10 mouse cellular contexts compared by ENCODE assay signal in genomic region chr12:111726122-111726463, GRCm38 (mm10). TPM values are rescaled to one million over a fixed set of nuclear protein-coding genes. Genes with fewer than 3 reads are reported as not detected.
DNase-seq lines count a peak whose midpoint lies in the region; ATAC-seq lines count a peak whose summit lies in the region.
"Had no signal": no experiment of that assay in that cellular context is flagged by ENCODE, and none has a peak within 500 bp of the region (broad histone marks: within the 10 kb centered on the region; RNA-seq: fewer than 3 reads in every experiment).

No protein-coding gene starts in this region.

- no peaks in the 10 kb centered on the region for H3K9me3 ChIP-seq in kidney, embryonic 15.5 days (replicated peaks)
- no peaks in the 10 kb centered on the region for H3K9me3 ChIP-seq in forebrain, embryonic 14.5 days (replicated peaks; ENCODE audit: control insufficient read depth, low read length)
- no peaks in the 10 kb centered on the region for H3K9me3 ChIP-seq in stomach, embryonic 15.5 days

- H3K4me2 ChIP-seq in kidney, embryonic 15.5 days: no peak overlapping the region
- H3K4me2 ChIP-seq in forebrain, embryonic 14.5 days (ENCODE audit: low read length): no peak overlapping the region
- H3K4me2 ChIP-seq in stomach, embryonic 15.5 days: no peak overlapping the region

- intact Hi-C loops in heart, postnatal 10 days (cut with DNase I): no loop called here
- intact Hi-C loops in left cerebral cortex, postnatal 36 days (cut with DNase I): no loop called here

- WGBS in kidney, embryonic 15.5 days: 56% methylated on average over 4 of the region's 4 CpGs
- WGBS in forebrain, embryonic 14.5 days: 68% methylated on average over 4 of the region's 4 CpGs
- 55% methylated on average over 4 of the region's 4 CpGs for WGBS in stomach, embryonic 15.5 days

- H3K27me3 ChIP-seq in kidney, embryonic 15.5 days: no peaks in the 10 kb centered on the region
- H3K27me3 ChIP-seq in forebrain, embryonic 14.5 days (replicated peaks; ENCODE audit: control insufficient read depth, insufficient read depth, low read length): no peaks in the 10 kb centered on the region
- H3K27me3 ChIP-seq in stomach, embryonic 15.5 days (replicated peaks): no peaks in the 10 kb centered on the region
- H3K27me3 ChIP-seq: Patski had no signal

- H3K9ac ChIP-seq in kidney, embryonic 15.5 days: no peak overlapping the region
- H3K9ac ChIP-seq in forebrain, embryonic 14.5 days (ENCODE audit: low read length): no peak overlapping the region
- no peak overlapping the region for H3K9ac ChIP-seq in stomach, embryonic 15.5 days

- no peak overlapping the region for H3K4me3 ChIP-seq in kidney, embryonic 15.5 days (replicated peaks)
- H3K4me3 ChIP-seq in forebrain, embryonic 14.5 days (ENCODE audit: low read depth, low read length): no peak overlapping the region
- no peak overlapping the region for H3K4me3 ChIP-seq in stomach, embryonic 15.5 days (replicated peaks)
- H3K4me3 ChIP-seq: myocyte had no signal

- 0 out of 2 replicates have a peak, but pooled peaks cover 12% of the 10 kb centered on the region for H3K4me1 ChIP-seq in kidney, embryonic 15.5 days
- no peaks in the 10 kb centered on the region for H3K4me1 ChIP-seq in forebrain, embryonic 14.5 days (ENCODE audit: control insufficient read depth, insufficient read depth, low read length)
- H3K4me1 ChIP-seq in stomach, embryonic 15.5 days: no peaks in the 10 kb centered on the region

- no peak overlapping the region for H3K27ac ChIP-seq in kidney, embryonic 15.5 days
- peak overlapping the region; percentile 49; the same call in 1 of the 2 replicates for H3K27ac ChIP-seq in forebrain, embryonic 14.5 days (ENCODE audit: low read depth, low read length)
- H3K27ac ChIP-seq in stomach, embryonic 15.5 days: no peak overlapping the region

- ATAC-seq in kidney, embryonic 15.5 days (replicated peaks; ENCODE audit: low FRiP score): no peak
- no peak for ATAC-seq in forebrain, embryonic 14.5 days
- ATAC-seq in stomach, embryonic 15.5 days (ENCODE audit: insufficient read depth, low FRiP score, low read depth): peak; percentile 36; the same call in 1 of the 2 replicates
- ATAC-seq: Patski had no signal

- H3K36me3 ChIP-seq in kidney, embryonic 15.5 days: peaks cover 36% of the 10 kb centered on the region
- peaks cover 26% of the 10 kb centered on the region; the same call in 1 of the 2 replicates for H3K36me3 ChIP-seq in forebrain, embryonic 14.5 days (ENCODE audit: control insufficient read depth, insufficient read depth, low read length)
- H3K36me3 ChIP-seq in stomach, embryonic 15.5 days: peaks cover 3% of the 10 kb centered on the region; the same call in 1 of the 2 replicates

- DNase-seq in kidney, adult 11 months: peak; percentile 35
- DNase-seq in forebrain, embryonic 14.5 days (ENCODE audit: low spot score): no peak
- DNase-seq in heart, postnatal 10 days: peak; percentile 74 to 79
- peak; percentile 68 to 69 for DNase-seq in left cerebral cortex, postnatal 36 days (ENCODE audit: low spot score in 2 of 2)
- DNase-seq in adrenal gland, adult 8-10 months: no peak
- no peak for DNase-seq in testis, postnatal 10 days (ENCODE audit: low spot score)

RNA-seq across cellular contexts. Expression of gene Apopt1, which starts 13.0 kb away (rescaled TPM):
- polyA plus RNA-seq in kidney, embryonic 15.5 days (2015; fragmentation: Nextera tagmentation; extraction: Ambion mirVana): 53.5 and 57.4 TPM in 2 replicates
- 47.1 and 50.8 TPM in 2 replicates for polyA plus RNA-seq in forebrain, embryonic 14.5 days (2014; fragmentation: Nextera tagmentation; extraction: Ambion mirVana)
- 10 to 100 TPM; 39.6 to 41.5 TPM for total RNA-seq in heart, postnatal 10 days (2021)
- 10 to 100 TPM; 39.8 to 41.6 TPM for total RNA-seq in left cerebral cortex, postnatal 36 days (2021)
- 46.4 and 51.3 TPM in 2 replicates for polyA plus RNA-seq in stomach, embryonic 15.5 days (2015; fragmentation: Nextera tagmentation; extraction: Ambion mirVana)
- 10 to 100 TPM; 65.7 to 82.3 (median 74.3) TPM for total RNA-seq in adrenal gland, adult 8-10 months (2022)

RNA-seq across cellular contexts. Expression of gene Bag5, which starts 13.0 kb away (rescaled TPM):
- 51.4 and 53.6 TPM in 2 replicates for polyA plus RNA-seq in kidney, embryonic 15.5 days (2015; fragmentation: Nextera tagmentation; extraction: Ambion mirVana)
- 60.4 and 65.8 TPM in 2 replicates for polyA plus RNA-seq in forebrain, embryonic 14.5 days (2014; fragmentation: Nextera tagmentation; extraction: Ambion mirVana)
- total RNA-seq in heart, postnatal 10 days (2021): 10 to 100 TPM; 29.1 to 32.7 TPM
- 10 to 100 TPM; 57.0 to 57.8 TPM for total RNA-seq in left cerebral cortex, postnatal 36 days (2021)
- 49.5 and 50.9 TPM in 2 replicates for polyA plus RNA-seq in stomach, embryonic 15.5 days (2015; fragmentation: Nextera tagmentation; extraction: Ambion mirVana)
- 10 to 100 TPM; 39.2 to 41.7 (median 40.0) TPM for total RNA-seq in adrenal gland, adult 8-10 months (2022)

RNA-seq across cellular contexts. Expression of gene Klc1, which starts 32.6 kb away (rescaled TPM):
- polyA plus RNA-seq in kidney, embryonic 15.5 days (2015; fragmentation: Nextera tagmentation; extraction: Ambion mirVana): 81.8 and 98.5 TPM in 2 replicates
- 391 and 464 TPM in 2 replicates for polyA plus RNA-seq in forebrain, embryonic 14.5 days (2014; fragmentation: Nextera tagmentation; extraction: Ambion mirVana)
- total RNA-seq in heart, postnatal 10 days (2021): 100 to 1,000 TPM; 151 to 166 TPM
- total RNA-seq in left cerebral cortex, postnatal 36 days (2021): 100 to 1,000 TPM; 783 to 837 TPM
- 97.8 and 113 TPM in 2 replicates for polyA plus RNA-seq in stomach, embryonic 15.5 days (2015; fragmentation: Nextera tagmentation; extraction: Ambion mirVana)
- total RNA-seq in adrenal gland, adult 8-10 months (2022): 100 to 1,000 TPM in 2 of 4 experiments, 10 to 100 TPM in 2; 87.5 to 137 (median 109) TPM

RNA-seq across cellular contexts. Expression of gene Trmt61a, which starts 48.2 kb away (rescaled TPM):
- polyA plus RNA-seq in kidney, embryonic 15.5 days (2015; fragmentation: Nextera tagmentation; extraction: Ambion mirVana): 10.7 and 12.8 TPM in 2 replicates
- polyA plus RNA-seq in forebrain, embryonic 14.5 days (2014; fragmentation: Nextera tagmentation; extraction: Ambion mirVana): 5.8 and 7.8 TPM in 2 replicates
- total RNA-seq in heart, postnatal 10 days (2021): 1 to 10 TPM; 6.4 to 8.3 TPM
- total RNA-seq in left cerebral cortex, postnatal 36 days (2021): 10 to 100 TPM; 16.9 to 22.0 TPM
- polyA plus RNA-seq in stomach, embryonic 15.5 days (2015; fragmentation: Nextera tagmentation; extraction: Ambion mirVana): 14.6 TPM in 2 replicates
- total RNA-seq in adrenal gland, adult 8-10 months (2022): 10 to 100 TPM; 12.8 to 16.6 (median 16.0) TPM

RNA-seq across cellular contexts. Expression of gene Ckb, which starts 54.0 kb away (rescaled TPM):
- polyA plus RNA-seq in kidney, embryonic 15.5 days (2015; fragmentation: Nextera tagmentation; extraction: Ambion mirVana): 126 and 154 TPM in 2 replicates
- 1,532 and 1,552 TPM in 2 replicates for polyA plus RNA-seq in forebrain, embryonic 14.5 days (2014; fragmentation: Nextera tagmentation; extraction: Ambion mirVana)
- 100 to 1,000 TPM; 127 to 140 TPM for total RNA-seq in heart, postnatal 10 days (2021)
- 1,000 to 10,000 TPM; 1,681 to 2,044 TPM for total RNA-seq in left cerebral cortex, postnatal 36 days (2021)
- 607 and 634 TPM in 2 replicates for polyA plus RNA-seq in stomach, embryonic 15.5 days (2015; fragmentation: Nextera tagmentation; extraction: Ambion mirVana)
- 100 to 1,000 TPM in 1 of 4 experiments, 10 to 100 TPM in 3; 50.3 to 118 (median 79.5) TPM for total RNA-seq in adrenal gland, adult 8-10 months (2022)

Comparison
In these comparisons a context has a peak if more than half of its experiments do, and no peak if none do; other contexts are left out.
1. DNase-seq: peak in kidney, adult 11 months (single experiment), heart, postnatal 10 days (2 of 2) and left cerebral cortex, postnatal 36 days (2 of 2); none in forebrain, embryonic 14.5 days (single experiment), adrenal gland, adult 8-10 months (single experiment) and testis, postnatal 10 days (single experiment).
2. RNA of gene Klc1, which starts 32.6 kb away (total RNA-seq): 783 to 837 TPM in left cerebral cortex, postnatal 36 days; 151 to 166 TPM in heart, postnatal 10 days and 87.5 to 137 TPM in adrenal gland, adult 8-10 months; every median in the first group is over 4 times any median in the second.